Mouse (Mus musculus) Patski (cell line): ENCODE measurements around the gene Olfr94. TPM values are rescaled to one million over a fixed set of nuclear protein-coding genes. Genes with fewer than 3 reads are reported as not detected.

Source experiments
- ATAC-seq: fragments of 100-300 bp; one replicate; pipeline ENCODE4 v1.8.0; 2021
- CTCF ChIA-PET: fragments of 350-600 bp; sonication (Branson Sonifier 250); formaldehyde crosslinking; loops from one replicate; lab custom pipeline; 2022; ENCODE audit warnings: inconsistent platforms; lab: Charles Lee
- POLR2A ChIA-PET: fragments of 350-600 bp; sonication (Branson Sonifier 250); formaldehyde crosslinking; loops from one replicate; lab custom pipeline; 2022; ENCODE audit warnings: antibody characterized with exemption, inconsistent platforms; lab: Charles Lee
- DNase-seq: peaks from one replicate; pipeline ENCODE4 v3.0.0-alpha.2; 2011; ENCODE audit warnings: low read depth, low spot score
- H3K27me3 ChIP-seq: fragments of 371-371 bp; one replicate; pipeline ENCODE4 v1.5.1; 2021
- CTCF ChIP-seq: fragments of 100-300 bp; IDR thresholded peaks from one replicate; pipeline ENCODE4 v1.5.1; 2021
- in situ Hi-C: fragments of 300-500 bp; cut with MboI; formaldehyde crosslinking; loops from 3 replicates; pipeline ENCODE4 v1.11.1; 2018; ENCODE audit warnings: low pct_unique_long_range_greater_than_20kb, mixed read lengths
- polyA plus RNA-seq: library from polyadenylated mRNA; unstranded; gene quantifications from one replicate; pipeline ENCODE4 v1.2.3, GENCODE M21; 2021

Olfr94 gene
- polyA plus RNA-seq, 1 experiment from 2014 or later: not detected

- ChIA-PET CTCF (interaction anchor here (0.7 kb wide), 1 partner anchor 15 kb away, joined by 3 read pairs; no protein-coding TSS in a partner anchor), POLR2A (no interaction called here)
- DNase-seq (no peak), ATAC-seq (no peak)
- TF ChIP-seq CTCF: no peak
- in situ Hi-C loops: no loop called here
- H3K27me3 ChIP-seq: peaks cover 21% of the 10 kb centered on the region
Measured at GRCm38 (mm10) chr17:37210884-37211768, 10.3 kb upstream of the Olfr94 start.

- ATAC-seq (no peak), DNase-seq (no peak)
- TF ChIP-seq CTCF: no peak
- CTCF ChIA-PET: interaction anchor here (0.6 to 5.9 kb wide), 19 partner anchors 8 to 312 kb away, joined by 3 to 53 read pairs (median 4); partner anchors contain the start of genes Olfr90 and Ubd
- POLR2A ChIA-PET: interaction anchor here (0.7 kb wide), 1 partner anchor 121 kb away, joined by 6 read pairs; no protein-coding TSS in a partner anchor
- in situ Hi-C loops: loop anchor here (5.0 kb wide), 2 partner anchors 122 to 312 kb away; partner anchors contain the start of gene Trim40
- peaks cover 19% of the 10 kb centered on the region for H3K27me3 ChIP-seq
Measured at GRCm38 (mm10) chr17:37203917-37204236, 3.1 kb upstream of the Olfr94 start.

- CTCF ChIA-PET: interaction anchor here (0.6 to 5.9 kb wide), 19 partner anchors 9 to 311 kb away, joined by 3 to 53 read pairs (median 4); partner anchors contain the start of genes Olfr90 and Ubd
- peaks cover 19% of the 10 kb centered on the region for H3K27me3 ChIP-seq
- DNase-seq (peak; percentile 28), ATAC-seq (peak; percentile 88)
- POLR2A ChIA-PET: interaction anchor here (0.7 kb wide), 1 partner anchor 120 kb away, joined by 6 read pairs; no protein-coding TSS in a partner anchor
- in situ Hi-C loops: loop anchor here (5.0 kb wide), 2 partner anchors 121 to 311 kb away; partner anchors contain the start of gene Trim40
- TF ChIP-seq CTCF: peak; percentile 98
Measured at GRCm38 (mm10) chr17:37203206-37203916, 2.6 kb upstream of the Olfr94 start.

- POLR2A ChIA-PET: no interaction called here
- ATAC-seq: no peak
Measured at GRCm38 (mm10) chr17:37196845-37197724, 3.7 kb downstream of the Olfr94 start.

GRCm38 (mm10) chr17:37194782-37195181, 6.0 kb downstream of the Olfr94 start:
- peak; percentile 89 for ATAC-seq
- CTCF ChIA-PET: interaction anchor here (2.7 kb wide), 1 partner anchor 9 kb away, joined by 11 read pairs; no protein-coding TSS in a partner anchor
- no peak for TF ChIP-seq CTCF
- POLR2A ChIA-PET: no interaction called here
- H3K27me3 ChIP-seq: no peaks in the 10 kb centered on the region
- DNase-seq: peak; percentile 15
- in situ Hi-C loops: no loop called here

More at GRCm38 (mm10) chr17:37196845-37197724, 3.7 kb downstream of the Olfr94 start:
- in situ Hi-C loops: no loop called here
- CTCF ChIA-PET: interaction anchor here (1.5 kb wide), 1 partner anchor 305 kb away, joined by 5 read pairs; no protein-coding TSS in a partner anchor
- H3K27me3 ChIP-seq: peaks cover 10% of the 10 kb centered on the region
- no peak for TF ChIP-seq CTCF
- DNase-seq: no peak

GRCm38 (mm10) chr17:37193656-37194055, 7.1 kb downstream of the Olfr94 start, which contains the start of gene Ubd:
TSS of gene Ubd (plus strand) at chr17:37193892.
- ChIA-PET POLR2A (no interaction called here), CTCF (interaction anchor here (2.0 to 2.7 kb wide), 2 partner anchors 11 to 110 kb away, joined by 5 to 11 read pairs; no protein-coding TSS in a partner anchor)
- DNase-seq (no peak), ATAC-seq (no peak)
- in situ Hi-C loops: no loop called here
- no peak for TF ChIP-seq CTCF
- H3K27me3 ChIP-seq: peaks cover 2% of the 10 kb centered on the region

GRCm38 (mm10) chr17:37193032-37193431, 7.8 kb downstream of the Olfr94 start:
- peaks cover 3% of the 10 kb centered on the region for H3K27me3 ChIP-seq
- in situ Hi-C loops: no loop called here
- CTCF ChIA-PET: interaction anchor here (1.1 to 2.7 kb wide), 3 partner anchors 11 to 109 kb away, joined by 3 to 11 read pairs (median 5); no protein-coding TSS in a partner anchor
- TF ChIP-seq CTCF: no peak
- POLR2A ChIA-PET: no interaction called here
- DNase-seq (no peak), ATAC-seq (no peak)

- peak; percentile 3 for DNase-seq
- no peak for ATAC-seq
- ChIA-PET POLR2A (no interaction called here), CTCF (interaction anchor here (1.2 kb wide), 1 partner anchor 107 kb away, joined by 3 read pairs; no protein-coding TSS in a partner anchor)
- H3K27me3 ChIP-seq: peaks cover 3% of the 10 kb centered on the region
- in situ Hi-C loops: no loop called here
- no peak for TF ChIP-seq CTCF
Measured at GRCm38 (mm10) chr17:37190711-37191110, 10.1 kb downstream of the Olfr94 start.

GRCm38 (mm10) chr17:37185474-37185873, 15.3 kb downstream of the Olfr94 start:
- in situ Hi-C loops: no loop called here
- ChIA-PET POLR2A (no interaction called here), CTCF (no interaction called here)
- DNase-seq (no peak), ATAC-seq (peak; percentile 57)
- peaks cover 3% of the 10 kb centered on the region for H3K27me3 ChIP-seq
- TF ChIP-seq CTCF: no peak
